Comparison of ENCODE assay signal across 24 mouse cellular contexts in genomic region chr19:43569133-43569532, GRCm38 (mm10). TPM values are rescaled to one million over a fixed set of nuclear protein-coding genes. Genes with fewer than 3 reads are reported as not detected.
DNase-seq lines count a peak whose midpoint lies in the region; ATAC-seq and TF ChIP-seq lines count a peak whose summit lies in the region.
"Had no signal": no experiment of that assay in that cellular context is flagged by ENCODE, and none has a peak within 500 bp of the region (broad histone marks: within the 10 kb centered on the region; RNA-seq: fewer than 3 reads in every experiment).

No protein-coding gene starts in this region.

- no peak overlapping the region for H3K9ac ChIP-seq in midbrain, embryonic 11.5 days (ENCODE audit: low read length)
- no peak overlapping the region for H3K9ac ChIP-seq in midbrain, embryonic 16.5 days (ENCODE audit: low read depth, low read length)
- H3K9ac ChIP-seq in MEL (ENCODE audit: control insufficient read depth, low read depth, low read length, poor library complexity, severe bottlenecking) = no peak overlapping the region

- peak; percentile 75 for DNase-seq in midbrain, embryonic 11.5 days (ENCODE audit: low spot score, missing footprints)
- DNase-seq in MEL (ENCODE audit: low read depth, low spot score) = no peak
- no peak for DNase-seq in frontal cortex, adult 2 months (ENCODE audit: extremely low spot score in 1 of 2, low spot score in 1 of 2)
- DNase-seq in cerebellum, postnatal 36 days = no peak
- DNase-seq: adrenal gland, adult 2 months; adrenal gland, adult 8-10 months; adrenal gland, postnatal 10 days; adrenal gland, postnatal 14 days; adrenal gland, postnatal 25 days; adrenal gland, postnatal 36 days; B cell, adult 2 months; cerebellum, adult 11 months; cerebellum, adult 11-12 months; cerebellum, adult 18-20 months; cerebellum, adult 2 months; cerebellum, adult 8-10 months had no signal

- peaks cover 31% of the 10 kb centered on the region for H3K27me3 ChIP-seq in midbrain, embryonic 11.5 days (ENCODE audit: control insufficient read depth, insufficient read depth, low read length)
- H3K27me3 ChIP-seq in midbrain, embryonic 16.5 days (ENCODE audit: control insufficient read depth, insufficient read depth, low read depth, low read length) = peaks cover 18% of the 10 kb centered on the region
- H3K27me3 ChIP-seq in C2C12 (ENCODE audit: control insufficient read depth, insufficient read depth, insufficient read length) (no peaks in the 10 kb centered on the region), MEL (ENCODE audit: control insufficient read depth in 1 of 2, insufficient read depth in 2 of 2, low read length in 2 of 2) (peaks cover 2 to 7% of the 10 kb centered on the region in 2 experiments)
- H3K27me3 ChIP-seq: Patski had no signal

- H3K79me3 ChIP-seq in C2C12 (ENCODE audit: low read depth) = no peaks in the 10 kb centered on the region

- ATAC-seq in midbrain, embryonic 11.5 days (ENCODE audit: low FRiP score) = no peak
- no peak for ATAC-seq in midbrain, embryonic 16.5 days
- ATAC-seq: activated CD4-positive, CD25-positive, alpha-beta regulatory T cell, adult 4 months; CD4-positive, CD25-positive, alpha-beta regulatory T cell, adult 4 months; Patski had no signal

- no peak overlapping the region for H3K4me3 ChIP-seq in midbrain, embryonic 11.5 days (ENCODE audit: low read depth, low read length)
- H3K4me3 ChIP-seq in midbrain, embryonic 16.5 days (ENCODE audit: low read depth, low read length) = no peak overlapping the region
- H3K4me3 ChIP-seq in C2C12 (ENCODE audit: insufficient read depth, poor library complexity, severe bottlenecking) = no peak overlapping the region
- no peak overlapping the region for H3K4me3 ChIP-seq in MEL (ENCODE audit: control insufficient read depth in 1 of 2, insufficient read depth in 1 of 2, low read depth in 2 of 2, low read length in 2 of 2)

- no peaks in the 10 kb centered on the region for H3K4me1 ChIP-seq in midbrain, embryonic 11.5 days (ENCODE audit: control insufficient read depth, insufficient read depth, low read length)
- no peaks in the 10 kb centered on the region; the same call in 1 of the 2 replicates for H3K4me1 ChIP-seq in midbrain, embryonic 16.5 days (ENCODE audit: control insufficient read depth, insufficient read depth, low read length)
- H3K4me1 ChIP-seq in MEL (ENCODE audit: control insufficient read depth in 1 of 2, insufficient read depth in 2 of 2, low read length in 2 of 2) = peaks cover 0 to 6% of the 10 kb centered on the region in 2 experiments; a peak in 1 of 4 replicates

- H3ac ChIP-seq in C2C12 (ENCODE audit: control insufficient read depth, insufficient read length, low read depth) = no peak overlapping the region

- H3K27ac ChIP-seq in midbrain, embryonic 11.5 days (ENCODE audit: low read depth, low read length) = no peak overlapping the region
- H3K27ac ChIP-seq in midbrain, embryonic 16.5 days (ENCODE audit: low read length) = no peak overlapping the region
- no peak overlapping the region for H3K27ac ChIP-seq in MEL (ENCODE audit: control insufficient read depth, low read depth, low read length)

- WGBS in midbrain, embryonic 11.5 days = 55% methylated on average over 6 of the region's 6 CpGs
- 51% methylated on average over 6 of the region's 6 CpGs for WGBS in midbrain, embryonic 16.5 days

- no peaks in the 10 kb centered on the region for H3K36me3 ChIP-seq in midbrain, embryonic 11.5 days (ENCODE audit: control insufficient read depth, insufficient read depth, low read length)
- no peaks in the 10 kb centered on the region for H3K36me3 ChIP-seq in midbrain, embryonic 16.5 days (ENCODE audit: control insufficient read depth, insufficient read depth, low read length)
- H3K36me3 ChIP-seq in C2C12 (ENCODE audit: control insufficient read depth, insufficient read depth) (no peaks in the 10 kb centered on the region), MEL (ENCODE audit: control insufficient read depth in 1 of 2, insufficient read depth in 2 of 2, low read length in 2 of 2) (no peaks in the 10 kb centered on the region)
- H3K36me3 ChIP-seq: G1E had no signal

- TF ChIP-seq POLR2A in MEL (IDR thresholded peaks at IDR 0.05; ENCODE audit: control insufficient read depth in 1 of 2, insufficient read depth in 1 of 2, low read depth in 1 of 2, low read length in 2 of 2, poor library complexity in 1 of 2) = no peak

- no peak overlapping the region for H3K4me2 ChIP-seq in midbrain, embryonic 11.5 days
- H3K4me2 ChIP-seq in midbrain, embryonic 16.5 days (ENCODE audit: low read length) = no peak overlapping the region

- TF ChIP-seq RAD21 in MEL (IDR thresholded peaks at IDR 0.05; ENCODE audit: low read depth, low read length) = no peak

- H3K9me3 ChIP-seq in midbrain, embryonic 11.5 days (ENCODE audit: control insufficient read depth, low read length) = no peaks in the 10 kb centered on the region
- H3K9me3 ChIP-seq in midbrain, embryonic 16.5 days (replicated peaks; ENCODE audit: control insufficient read depth, low read length, poor library complexity, severe bottlenecking) = no peaks in the 10 kb centered on the region
- no peaks in the 10 kb centered on the region for H3K9me3 ChIP-seq in MEL (replicated peaks; ENCODE audit: insufficient read depth, low read length)
- H3K9me3 ChIP-seq: G1E had no signal

- H3K79me2 ChIP-seq in C2C12 (ENCODE audit: control insufficient read depth, insufficient read depth) = no peaks in the 10 kb centered on the region
- H3K79me2 ChIP-seq in MEL (ENCODE audit: control insufficient read depth, insufficient read depth, low read length, poor library complexity) = no peaks in the 10 kb centered on the region

- no peak for TF ChIP-seq EP300 in MEL (IDR thresholded peaks at IDR 0.05; ENCODE audit: low read depth in 1 of 2, low read length in 2 of 2)

- TF ChIP-seq CTCF in C2C12 (IDR thresholded peaks at IDR 0.05; ENCODE audit: control insufficient read depth, insufficient read depth, insufficient read length) (no peak), MEL (IDR thresholded peaks at IDR 0.05 in 2 of 3, conservative IDR thresholded peaks at IDR 0.05 in 1 of 3; ENCODE audit: control insufficient read depth in 1 of 3, insufficient read depth in 1 of 3, low read depth in 2 of 3, low read length in 3 of 3, poor library complexity in 1 of 3, severe bottlenecking in 1 of 3) (no peak)

TF ChIP-seq in C2C12, 6 proteins besides CTCF, POLR2A, EP300 and RAD21:
- TF ChIP-seq USF1 (IDR thresholded peaks at IDR 0.05; ENCODE audit: low read depth) = peak; percentile 24
- no peak for TF ChIP-seq MYOD1 (IDR thresholded peaks at IDR 0.05; ENCODE audit: control insufficient read depth, insufficient read length, low read depth)
- no peak for TF ChIP-seq MYOG (IDR thresholded peaks at IDR 0.05; ENCODE audit: control insufficient read depth, extremely low read depth, insufficient read length)
- no peak for TF ChIP-seq FOSL1 (IDR thresholded peaks at IDR 0.05; ENCODE audit: insufficient read depth, low read length, poor library complexity, severe bottlenecking)
- TF ChIP-seq CEBPB (IDR thresholded peaks at IDR 0.05; ENCODE audit: low read depth) = no peak

TF ChIP-seq in MEL, 35 proteins besides CTCF, POLR2A, EP300 and RAD21:
- TF ChIP-seq POLR2AphosphoS2 (IDR thresholded peaks at IDR 0.05; ENCODE audit: low read length) (no peak), ZC3H11A (IDR thresholded peaks at IDR 0.05; ENCODE audit: low read depth, low read length) (no peak), USF1 (IDR thresholded peaks at IDR 0.05; ENCODE audit: low read depth, low read length) (peak; percentile 61), MAFK (IDR thresholded peaks at IDR 0.05; ENCODE audit: borderline replicate concordance, low read depth, low read length) (no peak)

RNA-seq across cellular contexts. Expression of gene Nkx2-3, which starts 43.0 kb away (rescaled TPM):
- 0.60 and 0.77 TPM in 2 replicates for polyA plus RNA-seq in midbrain, embryonic 11.5 days (2014; fragmentation: Nextera tagmentation; extraction: Ambion mirVana)
- 0.51 and 0.55 TPM in 2 replicates for polyA plus RNA-seq in midbrain, embryonic 16.5 days (2015; fragmentation: Nextera tagmentation; extraction: Ambion mirVana)
- polyA plus RNA-seq in C2C12 (2012; fragmentation: generic; extraction: Trizol) (0.02 TPM), MEL (2012; ENCODE audit: insufficient read depth in 1 of 2, insufficient read length in 2 of 2, low read depth in 1 of 2, low replicate concordance in 2 of 2, missing spikeins in 1 of 2) (not detected)
- total RNA-seq in MEL (2012; rRNA removed) = not detected in 2 replicates
- polyA plus RNA-seq in frontal cortex, adult 2 months (2012; rRNA removed) = 0.04 TPM in 1 of 2 replicates, not detected in the other
- total RNA-seq: adrenal gland, adult 18-20 months; adrenal gland, adult 2 months; adrenal gland, adult 8-10 months; adrenal gland, postnatal 14 days; adrenal gland, postnatal 25 days; adrenal gland, postnatal 36 days; CH12.LX had no signal
- polyA plus RNA-seq: activated CD4-positive, CD25-positive, alpha-beta regulatory T cell, adult 4 months; adrenal gland, adult 2 months; CD4-positive, CD25-positive, alpha-beta regulatory T cell, adult 4 months; cerebellum, adult 2 months; G1E had no signal

RNA-seq across cellular contexts. Expression of gene Got1, which starts 44.7 kb away (rescaled TPM):
- 46.6 and 47.0 TPM in 2 replicates for polyA plus RNA-seq in midbrain, embryonic 11.5 days (2014; fragmentation: Nextera tagmentation; extraction: Ambion mirVana)
- polyA plus RNA-seq in midbrain, embryonic 16.5 days (2015; fragmentation: Nextera tagmentation; extraction: Ambion mirVana) = 107 and 113 TPM in 2 replicates
- polyA plus RNA-seq in C2C12 (2012; fragmentation: generic; extraction: Trizol) = 69.8 TPM
- total RNA-seq in MEL (2012; rRNA removed) = 60.4 and 69.7 TPM in 2 replicates
- polyA plus RNA-seq in MEL (2012; ENCODE audit: insufficient read depth in 1 of 2, insufficient read length in 2 of 2, low read depth in 1 of 2, low replicate concordance in 2 of 2, missing spikeins in 1 of 2) = 100 to 1,000 TPM; 106 to 213 TPM
- polyA plus RNA-seq in frontal cortex, adult 2 months (2012; rRNA removed) = 333 and 348 TPM in 2 replicates
